Mouse (Mus musculus) CD8-positive naive resting alpha-beta T cell, adult 2 months (primary cell): Measurements from ENCODE around the gene Dpp7.

ENCODE experiments used
- DNase-seq, 2 experiments: peaks; one replicate each; pipeline ENCODE4 v3.0.0; 2022; ENCODE audit warnings: low read depth in 2 of 2, low spot score in 2 of 2

The Dpp7 gene

DNA sequence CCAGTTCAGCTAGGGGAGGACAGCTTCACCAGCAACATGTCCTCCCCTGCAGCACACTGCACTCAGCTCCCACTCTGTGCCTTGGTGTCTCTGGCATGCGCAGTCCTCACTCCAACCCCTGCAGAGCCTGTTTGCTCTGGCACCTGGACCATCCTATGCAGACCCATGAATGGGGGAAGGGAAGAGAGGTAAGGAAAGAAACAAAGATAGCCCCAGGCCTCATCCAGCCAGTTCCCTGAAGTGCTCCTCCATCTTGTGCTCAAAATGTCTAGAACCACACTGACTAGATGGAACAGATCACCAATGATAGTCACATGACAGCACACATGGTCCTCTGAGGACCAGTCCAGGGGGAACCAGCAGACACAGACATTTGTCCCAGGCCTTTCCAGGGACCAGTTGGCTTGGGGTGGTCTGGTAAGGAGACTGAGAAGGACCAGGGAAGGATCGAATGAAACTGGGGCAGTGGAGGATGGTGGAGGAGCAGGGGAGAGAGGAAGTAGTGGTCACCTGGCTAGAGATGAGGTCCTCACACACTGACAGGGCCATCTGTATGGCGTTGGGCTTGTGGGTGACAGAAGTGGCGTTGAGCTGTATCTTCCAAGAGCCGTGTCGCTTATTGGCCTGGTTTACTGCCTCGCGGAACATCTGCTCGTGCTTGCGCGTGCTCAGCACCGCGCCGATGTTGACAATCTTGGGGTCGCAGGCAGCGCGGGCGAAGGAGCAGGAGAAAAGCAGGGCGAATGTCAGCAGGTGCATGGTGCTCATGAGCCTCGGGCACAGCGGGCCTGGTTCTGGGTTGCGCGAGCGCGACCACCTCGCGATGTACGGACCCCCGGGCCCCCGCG lies 37.8 kb downstream of the Dpp7 start:
- no peak for DNase-seq

DNA sequence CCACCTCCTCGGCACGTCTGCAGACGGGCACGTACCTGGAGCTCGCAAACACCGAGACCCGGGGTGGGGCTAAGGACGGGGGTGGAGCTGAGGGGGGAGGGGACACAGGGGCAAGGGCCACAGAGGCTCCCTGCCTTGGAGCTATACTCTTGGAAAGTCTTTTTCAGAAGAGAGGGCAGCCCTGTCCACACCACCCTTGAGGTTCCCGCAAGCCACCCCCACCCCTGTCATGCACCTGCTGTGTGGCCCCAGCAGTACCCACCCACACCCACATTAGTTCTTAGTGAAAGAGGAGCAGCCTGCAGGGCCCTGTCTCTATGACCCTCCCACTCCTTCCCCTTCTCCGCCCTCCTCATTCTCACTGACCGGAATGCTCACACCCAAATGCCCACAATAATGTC lies 44.7 kb downstream of the Dpp7 start:
- no peak for DNase-seq

DNA sequence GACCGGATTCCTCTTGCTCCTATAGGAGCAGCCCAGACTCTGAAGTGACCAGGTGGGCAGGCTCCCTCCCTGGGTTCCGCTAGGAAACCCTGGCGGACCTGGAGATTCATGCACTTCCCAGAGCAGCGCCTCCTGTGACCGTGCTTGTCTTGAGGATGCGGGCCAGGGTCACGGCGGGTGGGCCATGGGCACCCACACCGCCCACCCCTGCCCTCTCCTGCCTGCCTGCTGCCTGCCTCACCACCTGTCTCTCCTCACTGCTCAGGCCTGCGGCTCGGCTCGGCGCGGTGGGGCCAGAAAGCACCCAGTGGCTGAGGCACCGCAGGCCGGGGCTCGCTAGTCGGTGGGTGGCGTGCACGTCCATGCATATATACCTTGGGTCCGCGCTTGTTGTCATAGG lies 45.2 kb downstream of the Dpp7 start:
- DNase-seq = no peak

DNA sequence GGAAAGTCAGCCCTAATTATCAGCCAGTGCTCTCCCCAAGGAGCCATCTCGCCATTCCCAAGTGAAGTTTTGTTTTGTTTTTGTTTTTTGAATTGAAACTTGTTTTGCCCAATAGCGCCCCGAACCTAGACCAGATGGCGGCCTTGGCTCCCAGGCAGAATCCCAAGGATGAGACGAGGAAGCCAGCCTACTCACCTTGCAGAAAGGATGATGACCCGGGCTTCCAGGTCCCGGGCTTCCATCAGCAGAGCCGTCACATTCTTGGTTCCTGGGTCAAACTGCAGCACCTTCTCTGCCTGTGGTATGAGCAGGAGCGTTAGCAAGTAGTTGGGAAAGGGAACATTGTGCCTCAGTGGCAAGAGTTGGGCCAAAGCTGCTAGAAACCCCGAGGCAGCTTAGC lies 46.0 kb downstream of the Dpp7 start:
- no peak for DNase-seq

DNA sequence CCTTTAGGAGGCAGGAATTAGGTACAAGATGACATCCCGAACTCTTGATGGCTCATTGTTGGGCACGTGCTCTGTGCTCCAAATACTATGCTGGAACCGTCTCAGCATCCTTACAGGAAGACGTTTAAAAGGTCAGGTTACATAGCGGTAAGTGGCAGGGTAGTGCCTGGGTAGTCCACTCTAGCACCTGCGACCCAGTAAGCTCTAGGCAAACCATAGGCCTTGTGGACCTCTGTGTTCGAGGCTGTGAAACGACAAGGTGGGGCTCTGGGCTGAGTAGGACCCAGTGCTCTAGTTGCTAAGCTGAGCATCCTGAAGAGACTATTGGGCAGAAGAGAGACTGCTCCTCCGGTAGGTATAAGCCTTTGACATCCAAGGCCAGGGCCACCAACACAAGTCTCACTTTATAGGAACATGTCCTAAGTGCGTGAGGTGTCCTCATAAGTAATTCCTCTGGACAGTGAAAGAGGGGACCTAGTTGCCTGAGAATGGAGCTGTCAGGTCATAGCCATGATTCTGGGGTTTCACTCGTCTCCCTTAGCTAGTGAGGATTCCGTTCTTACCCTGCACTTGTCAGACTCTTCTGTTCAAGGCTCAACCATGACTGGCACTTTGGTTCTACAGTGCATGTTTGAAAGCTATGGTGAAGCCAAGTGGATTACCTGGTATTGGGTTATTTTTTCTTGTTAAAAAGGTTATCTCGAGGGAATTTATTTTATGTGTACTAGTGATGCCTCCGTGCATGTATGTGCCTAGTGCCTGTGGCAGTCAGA lies 50.4 kb downstream of the Dpp7 start:
- no peak for DNase-seq

DNA sequence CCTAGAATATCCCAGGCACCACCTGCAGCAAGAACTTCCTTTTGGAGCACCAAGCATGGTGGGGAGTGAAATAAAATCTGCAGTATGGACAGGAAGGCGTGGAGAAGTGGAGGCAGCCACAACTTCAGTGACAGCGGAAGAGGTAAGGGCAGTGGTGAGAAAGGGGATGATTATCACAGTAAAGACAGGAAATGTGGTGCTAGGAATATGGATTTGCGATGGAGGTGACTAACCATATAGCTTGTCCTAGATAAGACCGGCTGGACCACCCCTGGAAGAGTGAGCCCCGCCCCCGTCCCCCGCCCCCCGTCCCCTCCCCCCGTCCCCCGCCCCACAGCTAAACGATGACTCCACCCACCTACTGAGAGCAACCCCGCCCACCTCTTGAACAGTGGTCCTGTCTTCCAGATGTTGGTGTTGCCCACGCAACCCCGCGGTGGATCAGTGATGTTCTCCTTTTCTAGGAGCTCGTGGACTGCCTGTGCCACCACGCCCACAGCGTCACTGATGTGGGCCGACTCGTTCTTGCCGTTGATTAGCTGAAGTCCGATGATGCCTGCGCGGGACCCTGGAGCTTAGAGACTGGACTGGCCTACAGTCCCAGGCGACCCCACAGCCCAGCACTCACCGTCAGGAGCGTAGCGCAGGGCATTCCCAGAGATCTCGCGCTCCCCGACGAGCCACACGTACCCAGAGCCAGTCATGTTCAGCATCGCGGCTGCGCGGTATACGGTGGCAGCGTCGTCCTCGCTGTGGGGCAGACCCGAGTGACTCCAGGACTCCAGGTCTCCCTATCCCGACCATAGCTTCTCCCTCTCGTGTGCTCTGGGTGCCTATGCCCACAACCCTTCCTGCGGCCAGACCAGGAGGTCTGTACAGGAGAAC lies 51.3 kb downstream of the Dpp7 start:
- no peak for DNase-seq

- no peak for DNase-seq
These were observed 52.1 kb downstream of the Dpp7 start for GRCm38 (mm10) chr2:25303931-25304656.

- DNase-seq = no peak
These were observed 52.7 kb downstream of the Dpp7 start for GRCm38 (mm10) chr2:25303452-25303851.
